Mouse (Mus musculus) cerebral cortex, adult 2 months (tissue): Measurements from ENCODE around the gene Pnrc2.

Experiments
- WGBS: fragments of 180-500 bp; shearing (Covaris S2); methylation state at CpG from one replicate; pipeline ENCODE4 v1.1.7; 2018; 5-methylcytosine and 5-hydroxymethylcytosine counted together

Gene Pnrc2

GRCm38 (mm10) chr4:135872015-135872414 is 1.6 kb downstream of the Pnrc2 start:
- WGBS, result 26% methylated on average over 3 of the region's 3 CpGs

GRCm38 (mm10) chr4:135870227-135871023 is 3.2 kb downstream of the Pnrc2 start:
- WGBS, result 14% methylated on average over 2 of the region's 2 CpGs

DNA sequence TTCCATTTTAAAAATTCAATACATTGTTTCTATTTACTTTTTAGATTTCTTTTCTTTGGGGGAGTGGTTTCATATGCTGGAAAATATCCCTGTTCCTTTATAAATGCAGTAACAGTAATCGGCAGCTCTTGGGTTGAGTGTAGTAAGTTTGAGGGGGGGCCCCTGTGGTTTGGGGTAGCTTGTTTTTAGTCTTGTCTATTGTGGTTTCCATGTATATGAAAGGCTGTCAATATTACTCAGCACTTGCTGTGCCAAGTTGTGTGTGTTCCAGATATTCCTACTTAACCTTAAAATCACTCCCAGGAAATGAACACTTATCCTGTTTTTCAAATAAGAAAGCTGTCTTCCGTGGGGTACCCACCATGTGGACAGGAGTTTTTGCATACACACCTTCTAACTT is 4.7 kb downstream of the Pnrc2 start:
- WGBS, result 26% methylated on average over 2 of the region's 2 CpGs

- WGBS, result 12% methylated on average over 7 of the region's 7 CpGs
These were observed 16.0 kb downstream of the Pnrc2 start for GRCm38 (mm10) chr4:135857597-135858186.

- under 1% methylated on average over 90 of the region's 91 CpGs for WGBS
These were observed 17.2 kb downstream of the Pnrc2 start for GRCm38 (mm10) chr4:135856223-135857091.

DNA sequence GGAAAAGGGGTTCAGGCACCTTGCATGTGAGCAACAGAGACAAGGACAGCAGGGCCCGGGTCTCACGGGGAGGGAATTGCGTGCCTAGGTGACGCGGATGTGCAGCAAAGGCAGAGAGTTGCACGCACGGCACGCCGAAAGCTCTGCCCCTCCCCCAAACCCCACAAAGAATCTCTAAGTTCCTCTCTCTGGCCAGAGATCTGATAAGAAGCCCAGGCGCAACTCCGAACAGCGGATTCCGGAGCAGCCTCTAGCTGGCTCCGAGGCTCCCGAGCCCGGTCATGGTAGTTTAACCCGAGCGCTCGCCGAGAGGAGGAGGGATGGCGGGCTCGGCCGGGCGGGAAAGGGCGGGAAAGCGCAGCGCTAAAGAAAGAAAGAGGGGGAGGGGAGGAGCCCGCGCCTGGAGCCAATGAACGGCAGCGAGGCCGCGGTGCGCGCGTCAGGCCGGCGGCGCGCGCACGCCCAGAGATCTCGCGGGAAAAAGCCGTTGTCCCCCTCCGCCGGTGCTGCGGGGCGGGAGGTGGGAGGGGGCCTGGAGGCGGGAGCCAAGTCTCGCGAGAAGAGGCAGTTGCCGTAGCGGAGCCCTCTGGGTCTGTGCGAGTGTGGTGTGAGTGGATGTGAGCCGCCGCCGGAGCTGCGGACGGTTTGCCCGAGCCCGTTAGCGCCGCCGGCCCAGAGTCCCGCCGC is 18.0 kb downstream of the Pnrc2 start, which contains the start of gene Srsf10:
TSS of gene Srsf10 (plus strand) at position 212 of the 687 bp plus-strand sequence.
- WGBS, result under 1% methylated on average over 67 of the region's 67 CpGs

DNA sequence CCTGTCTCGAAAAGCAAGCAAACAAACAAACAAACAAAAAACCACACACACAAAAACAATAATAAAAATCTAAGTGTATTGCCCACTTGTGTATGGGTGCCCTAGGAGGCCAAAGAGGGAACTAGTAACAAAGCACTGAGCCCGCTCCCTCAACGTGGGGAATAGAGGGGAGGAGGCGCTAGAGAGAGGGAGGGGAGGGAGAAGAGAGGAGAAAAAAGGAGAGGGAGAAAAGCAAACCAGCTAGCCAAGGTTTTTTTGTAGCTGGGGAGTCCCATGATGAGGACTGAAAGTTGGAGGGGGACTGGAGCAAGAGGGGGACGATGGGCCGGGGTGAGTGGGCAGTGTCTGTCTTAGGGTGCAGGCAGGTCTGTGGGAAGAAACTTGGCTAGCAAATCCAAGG is 18.6 kb downstream of the Pnrc2 start:
- WGBS, result 6% methylated on average over 6 of the region's 6 CpGs

- 68% methylated on average over 11 of the region's 11 CpGs for WGBS
These were observed 19.0 kb downstream of the Pnrc2 start for GRCm38 (mm10) chr4:135854630-135855029.

- WGBS, result 64% methylated on average over 14 of the region's 14 CpGs
These were observed 19.6 kb downstream of the Pnrc2 start for GRCm38 (mm10) chr4:135853987-135854546.

- 84% methylated on average over 9 of the region's 9 CpGs for WGBS
These were observed 21.7 kb downstream of the Pnrc2 start for GRCm38 (mm10) chr4:135851942-135852341.

GRCm38 (mm10) chr4:135850411-135851095 is 23.1 kb downstream of the Pnrc2 start:
- WGBS, result 27% methylated on average over 13 of the region's 13 CpGs

GRCm38 (mm10) chr4:135847581-135847980 is 26.1 kb downstream of the Pnrc2 start:
- WGBS, result 67% methylated on average over 5 of the region's 5 CpGs

DNA sequence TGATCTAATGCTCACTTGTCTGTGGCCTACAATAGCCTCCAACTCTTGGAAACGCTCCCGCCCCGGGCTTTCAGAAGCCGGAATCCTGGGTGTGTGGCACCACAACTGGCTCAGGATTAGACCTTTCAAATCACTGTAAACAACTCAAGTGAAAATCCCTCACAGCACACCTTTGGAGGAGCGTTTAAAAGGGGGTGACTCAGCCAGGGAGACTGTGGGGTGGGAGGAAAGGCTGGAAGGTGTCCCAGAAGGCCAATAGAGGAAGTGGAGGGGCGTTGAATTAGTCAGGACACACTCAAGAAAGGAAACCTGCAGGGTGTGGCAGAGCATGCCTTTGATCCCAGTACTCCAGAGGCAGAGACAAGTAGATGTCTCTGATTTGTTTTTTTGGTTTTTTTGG is 29.2 kb downstream of the Pnrc2 start:
- 62% methylated on average over 6 of the region's 6 CpGs for WGBS

GRCm38 (mm10) chr4:135839293-135840011 is 34.2 kb downstream of the Pnrc2 start:
- WGBS, result 61% methylated on average over 21 of the region's 21 CpGs

DNA sequence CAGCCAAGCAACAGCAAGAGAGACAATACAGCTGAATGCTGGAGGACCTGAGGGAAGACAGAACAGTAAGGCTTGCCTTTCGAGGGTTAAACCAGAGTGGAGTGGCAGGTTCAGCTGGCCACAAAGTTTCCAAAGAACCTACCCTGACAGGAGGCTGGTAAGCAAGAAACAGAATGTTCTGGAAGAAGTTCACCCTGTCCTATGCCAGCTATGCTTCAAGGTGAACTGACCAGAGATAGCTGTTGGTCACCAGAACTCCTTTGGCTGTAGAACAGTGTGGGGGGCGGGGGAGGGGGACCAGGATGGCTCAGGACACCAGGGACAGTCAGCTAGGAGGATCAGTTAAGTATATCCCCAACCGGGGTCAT is 34.7 kb downstream of the Pnrc2 start:
- WGBS, result 83% methylated on average over 3 of the region's 3 CpGs

GRCm38 (mm10) chr4:135834124-135834717 is 39.4 kb downstream of the Pnrc2 start:
- 95% methylated on average over 8 of the region's 8 CpGs for WGBS

- 62% methylated on average over 12 of the region's 12 CpGs for WGBS
These were observed 40.1 kb downstream of the Pnrc2 start for GRCm38 (mm10) chr4:135833301-135834123.

DNA sequence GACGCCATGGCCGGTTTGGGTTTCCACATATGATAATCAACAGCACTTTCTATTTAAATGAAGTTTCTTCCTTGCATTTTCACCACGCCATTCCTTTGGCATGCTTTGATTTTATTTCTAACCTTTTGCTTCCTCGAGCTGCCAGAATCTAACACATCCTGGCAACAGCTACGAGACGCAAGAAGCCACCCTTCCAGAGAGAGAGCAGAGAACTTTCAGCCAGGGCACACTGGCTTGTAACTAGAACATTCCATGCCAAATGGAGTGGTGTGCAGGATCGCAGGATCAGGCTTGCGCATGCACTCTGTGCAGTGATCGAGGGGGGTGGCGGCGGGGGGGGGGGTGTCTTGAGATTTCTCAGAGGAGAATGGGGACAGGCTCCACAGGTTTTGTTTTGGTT is 41.6 kb downstream of the Pnrc2 start:
- 43% methylated on average over 11 of the region's 11 CpGs for WGBS

- 10% methylated on average over 11 of the region's 11 CpGs for WGBS
These were observed 45.2 kb downstream of the Pnrc2 start for GRCm38 (mm10) chr4:135828491-135828890.
